Mouse (Mus musculus): ENCODE measurements around the gene Prrx2. TPM values are rescaled to one million over a fixed set of nuclear protein-coding genes. Genes with fewer than 3 reads are reported as not detected.

Gene Prrx2
- polyA plus RNA-seq, 1 experiment from 2014 or later, result 14.1 TPM

GRCm38 (mm10) chr2:30803604-30804003, 31.2 kb upstream of the Prrx2 start, which contains the start of gene 1700001O22Rik:
TSS of gene 1700001O22Rik (minus strand) at chr2:30803661.
- WGBS, result 80% methylated on average over 3 of the region's 3 CpGs
- H3K36me3 ChIP-seq, result no peaks in the 10 kb centered on the region
- no peaks in the 10 kb centered on the region for H3K9me3 ChIP-seq (replicated peaks)
- H3K4me1 ChIP-seq (replicated peaks), result peaks cover 25% of the 10 kb centered on the region
- peaks cover 40% of the 10 kb centered on the region for H3K27me3 ChIP-seq
- no peak for ATAC-seq (replicated peaks; ENCODE audit: insufficient number of reproducible peaks, insufficient read depth, low FRiP score, low read depth)
- no peak within 1 kb of the TSS for H3K27ac ChIP-seq
- no peak within 1 kb of the TSS for H3K4me3 ChIP-seq
- H3K9ac ChIP-seq, result no peak within 1 kb of the TSS
- H3K4me2 ChIP-seq, result no peak within 1 kb of the TSS

- H3K9me3 ChIP-seq (replicated peaks), result no peaks in the 10 kb centered on the region
- peaks cover 17% of the 10 kb centered on the region for H3K27me3 ChIP-seq
- 90% methylated on average over 2 of the region's 2 CpGs for WGBS
- no peak overlapping the region for H3K4me3 ChIP-seq
- H3K36me3 ChIP-seq, result no peaks in the 10 kb centered on the region
- H3K27ac ChIP-seq, result no peak overlapping the region
- ATAC-seq (replicated peaks; ENCODE audit: insufficient number of reproducible peaks, insufficient read depth, low FRiP score, low read depth), result no peak
- no peak overlapping the region for H3K4me2 ChIP-seq
- H3K9ac ChIP-seq, result no peak overlapping the region
- H3K4me1 ChIP-seq (replicated peaks), result peaks cover 36% of the 10 kb centered on the region
Observed at GRCm38 (mm10) chr2:30805983-30806382, 28.8 kb upstream of the Prrx2 start.

GRCm38 (mm10) chr2:30807147-30807647, 27.6 kb upstream of the Prrx2 start:
- H3K36me3 ChIP-seq, result peaks cover 3% of the 10 kb centered on the region; the same call in 1 of the 2 replicates
- WGBS, result 7% methylated on average over 28 of the region's 28 CpGs
- peak; percentile 14 for ATAC-seq (replicated peaks; ENCODE audit: insufficient number of reproducible peaks, insufficient read depth, low FRiP score, low read depth)
- H3K9ac ChIP-seq, result peak overlapping the region; percentile 65
- H3K4me3 ChIP-seq, result peak overlapping the region; percentile 69
- peak overlapping the region; percentile 86 for H3K27ac ChIP-seq
- peak overlapping the region; percentile 86 for H3K4me2 ChIP-seq
- no peaks in the 10 kb centered on the region for H3K9me3 ChIP-seq (replicated peaks)
- 0 out of 2 replicates have a peak, but pooled peaks cover 7% of the 10 kb centered on the region for H3K27me3 ChIP-seq
- H3K4me1 ChIP-seq (replicated peaks), result peaks cover 26% of the 10 kb centered on the region

- Histone ChIP-seq H3K27ac (peak within 1 kb of the TSS; percentile 86), H3K4me2 (peak within 1 kb of the TSS; percentile 86), H3K9me3 (replicated peaks) (no peaks in the 10 kb centered on the region), H3K4me1 (replicated peaks) (peaks cover 26% of the 10 kb centered on the region), H3K9ac (peak within 1 kb of the TSS; percentile 75), H3K27me3 (0 out of 2 replicates have a peak, but pooled peaks cover 5% of the 10 kb centered on the region), H3K4me3 (peak within 1 kb of the TSS; percentile 69), H3K36me3 (peaks cover 6% of the 10 kb centered on the region; the same call in 1 of the 2 replicates)
- under 1% methylated on average over 39 of the region's 44 CpGs for WGBS
- ATAC-seq (replicated peaks; ENCODE audit: insufficient number of reproducible peaks, insufficient read depth, low FRiP score, low read depth), result peak; percentile 99
Observed at GRCm38 (mm10) chr2:30807648-30808295, 27.0 kb upstream of the Prrx2 start, which contains the start of gene Ntmt1. TSS of gene Ntmt1 (plus strand) at chr2:30807826.

GRCm38 (mm10) chr2:30808296-30808655, 26.5 kb upstream of the Prrx2 start:
- no peak for ATAC-seq (replicated peaks; ENCODE audit: insufficient number of reproducible peaks, insufficient read depth, low FRiP score, low read depth)
- 3% methylated on average over 10 of the region's 10 CpGs for whole genome bisulfite sequencing

GRCm38 (mm10) chr2:30809503-30809902, 25.3 kb upstream of the Prrx2 start:
- H3K4me2 ChIP-seq, result 0 out of 2 replicates have a peak overlapping the region, but pooled peaks have one; percentile 16
- peaks cover 14% of the 10 kb centered on the region; the same call in 1 of the 2 replicates for H3K36me3 ChIP-seq
- no peaks in the 10 kb centered on the region for H3K9me3 ChIP-seq (replicated peaks)
- no peak overlapping the region for H3K27ac ChIP-seq
- H3K4me3 ChIP-seq, result no peak overlapping the region
- H3K27me3 ChIP-seq, result no peaks in the 10 kb centered on the region
- peaks cover 26% of the 10 kb centered on the region for H3K4me1 ChIP-seq (replicated peaks)
- WGBS, result 64% methylated on average over 5 of the region's 5 CpGs
- no peak overlapping the region for H3K9ac ChIP-seq
- ATAC-seq (replicated peaks; ENCODE audit: insufficient number of reproducible peaks, insufficient read depth, low FRiP score, low read depth), result no peak

More at GRCm38 (mm10) chr2:30808296-30808655, 26.5 kb upstream of the Prrx2 start:
- Histone ChIP-seq H3K27me3 (0 out of 2 replicates have a peak, but pooled peaks cover 3% of the 10 kb centered on the region), H3K4me2 (peak overlapping the region; percentile 86), H3K9me3 (replicated peaks) (no peaks in the 10 kb centered on the region), H3K9ac (peak overlapping the region; percentile 75), H3K4me3 (peak overlapping the region; percentile 69), H3K4me1 (replicated peaks) (peaks cover 26% of the 10 kb centered on the region), H3K27ac (peak overlapping the region; percentile 86), H3K36me3 (peaks cover 6% of the 10 kb centered on the region; the same call in 1 of the 2 replicates)

GRCm38 (mm10) chr2:30810573-30810972, 24.2 kb upstream of the Prrx2 start:
- H3K27me3 ChIP-seq, result no peaks in the 10 kb centered on the region
- no peak overlapping the region for H3K9ac ChIP-seq
- H3K4me3 ChIP-seq, result no peak overlapping the region
- peaks cover 20% of the 10 kb centered on the region; the same call in 1 of the 2 replicates for H3K36me3 ChIP-seq
- WGBS, result 77% methylated on average over 7 of the region's 7 CpGs
- no peak for ATAC-seq (replicated peaks; ENCODE audit: insufficient number of reproducible peaks, insufficient read depth, low FRiP score, low read depth)
- peaks cover 26% of the 10 kb centered on the region for H3K4me1 ChIP-seq (replicated peaks)
- H3K27ac ChIP-seq, result no peak overlapping the region
- H3K4me2 ChIP-seq, result no peak overlapping the region
- H3K9me3 ChIP-seq (replicated peaks), result no peaks in the 10 kb centered on the region

GRCm38 (mm10) chr2:30816383-30816782, 18.4 kb upstream of the Prrx2 start:
- Histone ChIP-seq H3K9me3 (replicated peaks) (no peaks in the 10 kb centered on the region), H3K4me2 (no peak overlapping the region), H3K4me1 (replicated peaks) (0 out of 2 replicates have a peak, but pooled peaks cover 8% of the 10 kb centered on the region), H3K36me3 (peaks cover 55% of the 10 kb centered on the region), H3K27ac (no peak overlapping the region), H3K4me3 (no peak overlapping the region), H3K9ac (no peak overlapping the region), H3K27me3 (no peaks in the 10 kb centered on the region)
- no peak for ATAC-seq (replicated peaks; ENCODE audit: insufficient number of reproducible peaks, insufficient read depth, low FRiP score, low read depth)
- 91% methylated on average over 1 of the region's 1 CpGs for WGBS

- no peak overlapping the region for H3K27ac ChIP-seq
- no peak for ATAC-seq (replicated peaks; ENCODE audit: insufficient number of reproducible peaks, insufficient read depth, low FRiP score, low read depth)
- peaks cover 70% of the 10 kb centered on the region for H3K36me3 ChIP-seq
- no peak overlapping the region for H3K4me2 ChIP-seq
- WGBS, result 92% methylated on average over 5 of the region's 5 CpGs
- no peaks in the 10 kb centered on the region for H3K9me3 ChIP-seq (replicated peaks)
- H3K9ac ChIP-seq, result no peak overlapping the region
- no peak overlapping the region for H3K4me3 ChIP-seq
- no peaks in the 10 kb centered on the region for H3K27me3 ChIP-seq
- peaks cover 22% of the 10 kb centered on the region for H3K4me1 ChIP-seq (replicated peaks)
Observed at GRCm38 (mm10) chr2:30819873-30820272, 14.9 kb upstream of the Prrx2 start.

GRCm38 (mm10) chr2:30821073-30821472, 13.7 kb upstream of the Prrx2 start:
- H3K27me3 ChIP-seq, result no peaks in the 10 kb centered on the region
- no peak overlapping the region for H3K4me3 ChIP-seq
- H3K36me3 ChIP-seq, result peaks cover 72% of the 10 kb centered on the region
- H3K9me3 ChIP-seq (replicated peaks), result no peaks in the 10 kb centered on the region
- peaks cover 22% of the 10 kb centered on the region for H3K4me1 ChIP-seq (replicated peaks)
- 92% methylated on average over 3 of the region's 3 CpGs for WGBS
- no peak overlapping the region for H3K4me2 ChIP-seq
- H3K9ac ChIP-seq, result no peak overlapping the region
- H3K27ac ChIP-seq, result no peak overlapping the region
- no peak for ATAC-seq (replicated peaks; ENCODE audit: insufficient number of reproducible peaks, insufficient read depth, low FRiP score, low read depth)

- ATAC-seq (replicated peaks; ENCODE audit: insufficient number of reproducible peaks, insufficient read depth, low FRiP score, low read depth), result no peak
- H3K27me3 ChIP-seq, result no peaks in the 10 kb centered on the region
- H3K9me3 ChIP-seq (replicated peaks), result no peaks in the 10 kb centered on the region
- H3K9ac ChIP-seq, result no peak overlapping the region
- peaks cover 36% of the 10 kb centered on the region for H3K4me1 ChIP-seq (replicated peaks)
- H3K4me3 ChIP-seq, result no peak overlapping the region
- no peak overlapping the region for H3K4me2 ChIP-seq
- H3K36me3 ChIP-seq, result peaks cover 64% of the 10 kb centered on the region
- no peak overlapping the region for H3K27ac ChIP-seq
- 92% methylated on average over 8 of the region's 8 CpGs for WGBS
Observed at GRCm38 (mm10) chr2:30822460-30822859, 12.3 kb upstream of the Prrx2 start.

Data from heart, embryonic 15.5 days (tissue).